Mouse (Mus musculus) ZHBTc4 (cell line): ENCODE data around the gene Mamdc2.
A peak's percentile ranks its signal among the peaks of the same experiment; 100 is the strongest.

Source experiments
- DNase-seq: peaks from one replicate; pipeline ENCODE4 v3.0.0-alpha.2; 2011; ENCODE audit warnings: low read depth, low spot score

Gene Mamdc2

GRCm38 (mm10) chr19:23435731-23436130 lies 12.5 kb downstream of the Mamdc2 start:
- DNase-seq, result peak; percentile 53

GRCm38 (mm10) chr19:23434433-23434832 lies 13.8 kb downstream of the Mamdc2 start:
- no peak for DNase-seq

- DNase-seq, result no peak
Observed at GRCm38 (mm10) chr19:23417668-23418067, 30.6 kb downstream of the Mamdc2 start.

GRCm38 (mm10) chr19:23410800-23411199 lies 37.4 kb downstream of the Mamdc2 start:
- no peak for DNase-seq

GRCm38 (mm10) chr19:23410328-23410727 lies 37.9 kb downstream of the Mamdc2 start:
- no peak for DNase-seq

- DNase-seq, result peak; percentile 85
Observed at GRCm38 (mm10) chr19:23401469-23402135, 46.6 kb downstream of the Mamdc2 start.

GRCm38 (mm10) chr19:23400485-23400884 lies 47.8 kb downstream of the Mamdc2 start:
- DNase-seq, result no peak

GRCm38 (mm10) chr19:23395956-23396355 lies 52.3 kb downstream of the Mamdc2 start:
- peak; percentile 48 for DNase-seq

- DNase-seq, result no peak
Observed at GRCm38 (mm10) chr19:23394597-23394996, 53.6 kb downstream of the Mamdc2 start.

- DNase-seq, result no peak
Observed at GRCm38 (mm10) chr19:23388862-23389272, 59.4 kb downstream of the Mamdc2 start.

GRCm38 (mm10) chr19:23388083-23388861 lies 60.0 kb downstream of the Mamdc2 start:
- peak; percentile 2 for DNase-seq

- no peak for DNase-seq
Observed at GRCm38 (mm10) chr19:23382396-23382795, 65.8 kb downstream of the Mamdc2 start.

- no peak for DNase-seq
Observed at GRCm38 (mm10) chr19:23380968-23381367, 67.3 kb downstream of the Mamdc2 start.

GRCm38 (mm10) chr19:23379752-23380504 lies 68.3 kb downstream of the Mamdc2 start:
- no peak for DNase-seq

GRCm38 (mm10) chr19:23376536-23377201 lies 71.6 kb downstream of the Mamdc2 start:
- no peak for DNase-seq

GRCm38 (mm10) chr19:23374941-23375656 lies 73.1 kb downstream of the Mamdc2 start:
- DNase-seq, result no peak

- peak; percentile 2 for DNase-seq
Observed at GRCm38 (mm10) chr19:23373728-23374127, 74.5 kb downstream of the Mamdc2 start.

- peak; percentile 61 for DNase-seq
Observed at GRCm38 (mm10) chr19:23373287-23373686, 75.0 kb downstream of the Mamdc2 start.

- DNase-seq, result no peak
Observed at GRCm38 (mm10) chr19:23369275-23369674, 79.0 kb downstream of the Mamdc2 start.

- DNase-seq, result no peak
Observed at GRCm38 (mm10) chr19:23362006-23362405, 86.2 kb downstream of the Mamdc2 start.

GRCm38 (mm10) chr19:23361124-23361523 lies 87.1 kb downstream of the Mamdc2 start:
- no peak for DNase-seq
